Mouse (Mus musculus) heart, embryonic 11.5 days (tissue): ENCODE measurements around the gene Arsa. TPM values are rescaled to one million over a fixed set of nuclear protein-coding genes. Genes with fewer than 3 reads are reported as not detected.

ENCODE experiments used
- ATAC-seq: fragments of 200-750 bp; cut with Nextera tagmentation; replicated peaks from 2 replicates; pipeline ENCODE4 v1.8.0; 2017; ENCODE audit warnings: moderate library complexity; ENCODE audit not compliant: insufficient number of reproducible peaks, low FRiP score, low TSS enrichment
- H3K27ac ChIP-seq: fragments of 300-500 bp; sonication (generic); 2 replicates; pipeline ENCODE4 v1.5.1; 2014; ENCODE audit warnings: mild to moderate bottlenecking, low read depth, low read length
- H3K27me3 ChIP-seq: fragments of 300-500 bp; sonication (generic); 2 replicates; pipeline ENCODE4 v1.6.1; 2014; ENCODE audit warnings: mild to moderate bottlenecking, low read length, mixed read lengths; ENCODE audit not compliant: control insufficient read depth, insufficient read depth
- H3K36me3 ChIP-seq: fragments of 300-500 bp; sonication (generic); 2 replicates; pipeline ENCODE4 v1.6.1; 2014; ENCODE audit warnings: mild to moderate bottlenecking, low read length, moderate library complexity, mixed read lengths; ENCODE audit not compliant: control insufficient read depth, insufficient read depth
- H3K4me1 ChIP-seq: fragments of 300-500 bp; sonication (generic); 2 replicates; pipeline ENCODE4 v1.6.1; 2014; ENCODE audit warnings: low read length; ENCODE audit not compliant: control insufficient read depth, insufficient read depth
- H3K4me2 ChIP-seq: fragments of 300-500 bp; sonication (generic); 2 replicates; pipeline ENCODE4 v1.6.1; 2014; ENCODE audit warnings: mild to moderate bottlenecking, moderate library complexity
- H3K4me3 ChIP-seq: fragments of 300-500 bp; sonication (generic); 2 replicates; pipeline ENCODE4 v1.5.1; 2014; ENCODE audit warnings: low read depth, low read length
- H3K9ac ChIP-seq: fragments of 300-500 bp; sonication (generic); 2 replicates; pipeline ENCODE4 v1.6.1; 2014; ENCODE audit warnings: mild to moderate bottlenecking, low read depth, low read length, moderate library complexity
- H3K9me3 ChIP-seq: fragments of 300-500 bp; sonication (generic); replicated peaks from 2 replicates; pipeline ENCODE4 v1.6.1; 2016; ENCODE audit warnings: low read length; ENCODE audit not compliant: control insufficient read depth
- WGBS: fragments of 180-500 bp; shearing (Covaris S2); extraction: QIAGEN DNeasy Blood & Tissue Kit; methylation state at CpG from one replicate; pipeline ENCODE4 v1.1.7; 2014; ENCODE audit not compliant: insufficient replicate concordance; 5-methylcytosine and 5-hydroxymethylcytosine counted together
- polyA plus RNA-seq: library from polyadenylated mRNA; unstranded; fragments of >200 nt; fragmentation: Nextera tagmentation; extraction: Ambion mirVana; gene quantifications from 2 replicates; pipeline ENCODE4 v1.2.1, GENCODE M21; 2014

Arsa gene
- polyA plus RNA-seq, 1 experiment from 2014 or later: 9.4 TPM

- Histone ChIP-seq H3K9me3 (no peaks in the 10 kb centered on the region), H3K27ac (no peak overlapping the region), H3K4me2 (no peak overlapping the region), H3K4me3 (no peak overlapping the region), H3K27me3 (peaks cover 39% of the 10 kb centered on the region), H3K9ac (no peak overlapping the region), H3K36me3 (no peaks in the 10 kb centered on the region), H3K4me1 (no peaks in the 10 kb centered on the region)
- no peak for ATAC-seq
- 63% methylated on average over 7 of the region's 7 CpGs for WGBS
These were observed 44.7 kb upstream of the Arsa start for GRCm38 (mm10) chr15:89521951-89522350.

- Histone ChIP-seq H3K9me3 (no peaks in the 10 kb centered on the region), H3K36me3 (no peaks in the 10 kb centered on the region), H3K4me1 (no peaks in the 10 kb centered on the region), H3K9ac (no peak overlapping the region), H3K4me3 (no peak overlapping the region), H3K27me3 (no peaks in the 10 kb centered on the region), H3K4me2 (no peak overlapping the region), H3K27ac (no peak overlapping the region)
- WGBS: 61% methylated on average over 4 of the region's 4 CpGs
- ATAC-seq: no peak
These were observed 35.5 kb upstream of the Arsa start for GRCm38 (mm10) chr15:89512679-89513078.

- H3K4me2 ChIP-seq: no peak overlapping the region
- no peak for ATAC-seq
- peaks cover 2% of the 10 kb centered on the region; the same call in 1 of the 2 replicates for H3K36me3 ChIP-seq
- no peak overlapping the region for H3K4me3 ChIP-seq
- H3K9ac ChIP-seq: no peak overlapping the region
- WGBS: 80% methylated on average over 8 of the region's 8 CpGs
- H3K27ac ChIP-seq: no peak overlapping the region
- no peaks in the 10 kb centered on the region for H3K4me1 ChIP-seq
- H3K27me3 ChIP-seq: no peaks in the 10 kb centered on the region; the same call in 1 of the 2 replicates
- H3K9me3 ChIP-seq: no peaks in the 10 kb centered on the region
These were observed 30.5 kb upstream of the Arsa start for GRCm38 (mm10) chr15:89507751-89508150.

GRCm38 (mm10) chr15:89504838-89505237 lies 27.6 kb upstream of the Arsa start:
- Histone ChIP-seq H3K4me2 (no peak overlapping the region), H3K9ac (no peak overlapping the region), H3K27me3 (peaks cover 22% of the 10 kb centered on the region), H3K36me3 (peaks cover 2% of the 10 kb centered on the region; the same call in 1 of the 2 replicates), H3K9me3 (no peaks in the 10 kb centered on the region), H3K27ac (no peak overlapping the region), H3K4me1 (peaks cover 7% of the 10 kb centered on the region; the same call in 1 of the 2 replicates), H3K4me3 (no peak overlapping the region)
- ATAC-seq: no peak
- WGBS: 81% methylated on average over 9 of the region's 9 CpGs

- H3K36me3 ChIP-seq: peaks cover 2% of the 10 kb centered on the region; the same call in 1 of the 2 replicates
- H3K4me3 ChIP-seq: no peak overlapping the region
- peaks cover 11% of the 10 kb centered on the region for H3K4me1 ChIP-seq
- H3K4me2 ChIP-seq: peak overlapping the region; percentile 92; the same call in 1 of the 2 replicates
- no peak overlapping the region for H3K9ac ChIP-seq
- H3K9me3 ChIP-seq: no peaks in the 10 kb centered on the region
- peaks cover 43% of the 10 kb centered on the region for H3K27me3 ChIP-seq
- WGBS: 82% methylated on average over 3 of the region's 3 CpGs
- H3K27ac ChIP-seq: no peak overlapping the region
- no peak for ATAC-seq
These were observed 24.1 kb upstream of the Arsa start for GRCm38 (mm10) chr15:89501321-89501720.

GRCm38 (mm10) chr15:89500221-89500791 lies 23.1 kb upstream of the Arsa start:
- peaks cover 43% of the 10 kb centered on the region for H3K27me3 ChIP-seq
- peak overlapping the region; percentile 83 for H3K4me3 ChIP-seq
- H3K27ac ChIP-seq: no peak overlapping the region
- peaks cover 11% of the 10 kb centered on the region for H3K4me1 ChIP-seq
- 2% methylated on average over 35 of the region's 35 CpGs for WGBS
- no peaks in the 10 kb centered on the region for H3K9me3 ChIP-seq
- ATAC-seq: 0 out of 2 replicates have a peak, but pooled peaks have one; percentile 3
- H3K4me2 ChIP-seq: peak overlapping the region; percentile 92
- peaks cover 2% of the 10 kb centered on the region; the same call in 1 of the 2 replicates for H3K36me3 ChIP-seq
- H3K9ac ChIP-seq: peak overlapping the region; percentile 73

DNA sequence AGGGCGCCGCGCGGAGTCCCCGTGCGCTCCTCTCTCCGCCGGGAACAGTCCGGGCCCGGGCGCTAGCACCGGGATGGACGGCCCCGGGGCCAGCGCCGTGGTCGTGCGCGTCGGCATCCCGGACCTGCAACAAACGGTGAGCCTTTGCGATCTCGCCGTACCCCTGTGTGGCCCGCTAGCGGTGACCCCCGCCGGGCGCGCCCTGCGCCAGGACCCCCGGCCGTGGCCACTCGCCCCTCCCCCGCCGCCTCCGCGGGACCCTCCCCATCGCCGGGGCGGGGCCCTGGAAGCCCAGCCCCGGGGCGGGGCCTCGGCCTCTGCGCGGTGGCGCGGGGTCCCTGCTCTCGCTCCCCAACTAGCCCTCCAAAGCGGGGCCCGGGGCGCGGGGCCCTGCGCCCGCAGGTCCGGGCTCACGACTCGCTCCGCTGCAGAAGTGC lies 22.6 kb upstream of the Arsa start:
- H3K27me3 ChIP-seq: peaks cover 43% of the 10 kb centered on the region
- peak; percentile 64 for ATAC-seq
- peaks cover 2% of the 10 kb centered on the region; the same call in 1 of the 2 replicates for H3K36me3 ChIP-seq
- peak overlapping the region; percentile 92 for H3K4me2 ChIP-seq
- WGBS: 1% methylated on average over 17 of the region's 60 CpGs
- peak overlapping the region; percentile 83 for H3K4me3 ChIP-seq
- H3K27ac ChIP-seq: peak overlapping the region; percentile 59; the same call in 1 of the 2 replicates
- peak overlapping the region; percentile 73 for H3K9ac ChIP-seq
- H3K9me3 ChIP-seq: no peaks in the 10 kb centered on the region
- H3K4me1 ChIP-seq: peaks cover 11% of the 10 kb centered on the region

DNA sequence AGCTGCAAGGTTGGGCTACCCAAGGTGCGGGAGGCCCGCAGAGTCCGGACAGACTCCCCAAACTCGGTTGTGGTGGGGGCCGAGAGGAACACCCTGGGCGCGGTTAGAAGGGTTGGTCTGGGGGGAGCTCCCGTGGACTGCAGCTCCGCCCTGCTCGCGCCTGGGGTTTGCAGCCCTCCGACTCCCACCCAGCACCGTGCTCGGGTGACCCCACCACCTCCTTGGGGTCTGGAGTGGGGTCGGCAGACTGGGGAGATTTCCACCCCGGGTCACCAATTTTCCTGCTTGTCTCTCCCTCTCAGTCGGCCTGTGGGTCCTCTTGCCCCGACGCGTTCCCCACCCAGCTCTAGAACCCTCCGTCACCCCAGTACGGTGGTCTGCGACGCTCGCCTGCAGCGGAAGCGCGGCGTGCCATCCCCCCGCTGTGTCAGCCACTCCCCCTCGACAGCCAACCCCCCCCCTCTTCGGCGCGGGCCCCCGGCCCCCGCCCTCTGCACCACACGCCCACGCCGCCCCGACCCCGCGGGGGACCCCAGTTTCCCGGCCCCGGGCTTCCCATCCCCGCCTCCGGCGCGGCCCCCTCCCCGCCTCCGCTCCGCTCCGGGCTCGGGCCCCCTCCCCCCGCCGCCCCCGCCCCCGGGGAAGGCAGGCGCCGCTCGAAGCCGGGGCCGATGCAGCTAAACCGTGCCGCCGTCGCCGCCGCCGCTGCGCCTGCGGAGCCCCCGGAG lies 21.9 kb upstream of the Arsa start, which contains the start of gene Shank3:
Gene Shank3, plus strand, starts transcription at position 663 of the 728 bp plus-strand sequence.
- Histone ChIP-seq H3K4me3 (peak within 1 kb of the TSS; percentile 83), H3K9ac (peak within 1 kb of the TSS; percentile 73), H3K36me3 (peaks cover 2% of the 10 kb centered on the region; the same call in 1 of the 2 replicates), H3K27ac (peak within 1 kb of the TSS; percentile 85), H3K4me1 (peaks cover 11% of the 10 kb centered on the region), H3K9me3 (no peaks in the 10 kb centered on the region), H3K4me2 (peak within 1 kb of the TSS; percentile 92), H3K27me3 (peaks cover 43% of the 10 kb centered on the region)
- under 1% methylated on average over 47 of the region's 72 CpGs for WGBS
- ATAC-seq: peak; percentile 35
